Mouse (Mus musculus) C2C12 (cell line): ENCODE data around the gene Pls1. TPM values are rescaled to one million over a fixed set of nuclear protein-coding genes. Genes with fewer than 3 reads are reported as not detected.

Experiments
- H3K27me3 ChIP-seq: one replicate; pipeline ENCODE4 v1.6.1; 2011; ENCODE audit not compliant: control insufficient read depth, insufficient read depth, insufficient read length
- H3K36me3 ChIP-seq: one replicate; pipeline ENCODE4 v1.6.1; 2011; ENCODE audit not compliant: control insufficient read depth, insufficient read depth
- H3K4me3 ChIP-seq: one replicate; pipeline ENCODE4 v1.5.1; 2011; ENCODE audit warnings: mild to moderate bottlenecking, control low read depth; ENCODE audit not compliant: poor library complexity, insufficient read depth, severe bottlenecking
- H3K79me2 ChIP-seq: one replicate; pipeline ENCODE4 v1.6.1; 2011; ENCODE audit not compliant: control insufficient read depth, insufficient read depth
- H3K79me3 ChIP-seq: one replicate; pipeline ENCODE4 v1.6.1; 2011; ENCODE audit warnings: low read depth, control low read depth
- H3ac ChIP-seq: one replicate; pipeline ENCODE3; 2011; ENCODE audit warnings: low read depth; ENCODE audit not compliant: control insufficient read depth, insufficient read length
- CEBPB ChIP-seq: IDR thresholded peaks from one replicate; pipeline ENCODE4 v1.6.1; 2011; ENCODE audit warnings: low read depth, mild to moderate bottlenecking, control low read depth, moderate library complexity
- CTCF ChIP-seq: IDR thresholded peaks from one replicate; pipeline ENCODE4 v1.5.1; 2011; ENCODE audit not compliant: control insufficient read depth, insufficient read depth, insufficient read length
- FOSL1 ChIP-seq: IDR thresholded peaks from one replicate; pipeline ENCODE4 v1.8.0; 2011; ENCODE audit warnings: mild to moderate bottlenecking, low read length; ENCODE audit not compliant: poor library complexity, insufficient read depth, severe bottlenecking
- MAX ChIP-seq: IDR thresholded peaks from one replicate; pipeline ENCODE4 v1.6.1; 2011; ENCODE audit warnings: mild to moderate bottlenecking, control low read depth
- MYOD1 ChIP-seq: IDR thresholded peaks from one replicate; pipeline ENCODE4 v1.6.1; 2011; ENCODE audit warnings: low read depth; ENCODE audit not compliant: control insufficient read depth, insufficient read length
- MYOG ChIP-seq: IDR thresholded peaks from one replicate; pipeline ENCODE4 v1.6.1; 2011; ENCODE audit not compliant: control insufficient read depth, insufficient read length; ENCODE audit errors: extremely low read depth
- USF1 ChIP-seq: IDR thresholded peaks from one replicate; pipeline ENCODE4 v1.6.1; 2011; ENCODE audit warnings: low read depth, mild to moderate bottlenecking, control low read depth, moderate library complexity
- polyA plus RNA-seq: library from polyadenylated mRNA; unstranded; fragments of >200 nt; fragmentation: generic; extraction: Trizol; gene quantifications from one replicate; pipeline ENCODE4 v1.2.1, GENCODE M21; 2012; ENCODE audit warnings: missing spikeins

Pls1 gene
- polyA plus RNA-seq, 1 experiment: 0.01 TPM

GRCm38 (mm10) chr9:95793986-95794744 lies 50.9 kb downstream of the Pls1 start:
- Histone ChIP-seq H3K79me2 (no peaks in the 10 kb centered on the region), H3K79me3 (no peaks in the 10 kb centered on the region), H3ac (no peak overlapping the region), H3K27me3 (peaks cover 3% of the 10 kb centered on the region), H3K4me3 (no peak overlapping the region), H3K36me3 (no peaks in the 10 kb centered on the region)
- TF ChIP-seq CEBPB (no peak), FOSL1 (no peak), USF1 (no peak), MYOG (no peak), CTCF (no peak), MAX (no peak), MYOD1 (no peak)

DNA sequence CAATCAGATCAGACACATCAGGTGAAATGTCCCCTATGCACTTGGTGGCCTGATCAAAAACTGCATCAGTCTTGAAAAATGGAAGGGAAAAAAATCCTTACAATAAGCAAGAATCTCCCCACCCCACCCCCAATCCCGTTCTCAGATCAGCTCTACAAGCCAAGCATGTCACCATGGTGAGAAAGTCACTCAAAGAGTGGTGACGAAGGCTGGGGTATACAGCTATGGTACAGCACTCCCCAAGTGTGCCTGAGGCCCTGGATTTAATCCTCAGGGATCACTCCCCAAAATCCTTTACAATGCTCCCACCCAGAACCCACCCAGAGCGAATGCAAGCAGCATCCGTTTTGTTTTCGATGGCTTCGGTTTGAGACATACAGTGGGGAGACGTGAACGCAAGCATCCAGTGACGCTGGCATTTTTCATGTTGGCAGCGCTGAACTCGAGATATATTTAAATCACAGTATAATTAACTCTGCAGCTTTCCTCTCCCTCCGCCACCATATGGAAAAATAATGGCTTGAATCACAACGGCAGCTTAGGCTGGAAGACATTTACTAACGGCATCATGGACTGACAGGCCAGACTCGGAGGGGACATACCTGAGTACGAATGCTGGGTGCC lies 60.1 kb downstream of the Pls1 start:
- H3K27me3 ChIP-seq: peaks cover 5% of the 10 kb centered on the region
- H3K79me3 ChIP-seq: no peaks in the 10 kb centered on the region
- no peak for TF ChIP-seq CTCF
- no peak for TF ChIP-seq CEBPB
- TF ChIP-seq USF1: no peak
- TF ChIP-seq FOSL1: no peak
- H3ac ChIP-seq: no peak overlapping the region
- no peaks in the 10 kb centered on the region for H3K36me3 ChIP-seq
- no peaks in the 10 kb centered on the region for H3K79me2 ChIP-seq
- no peak overlapping the region for H3K4me3 ChIP-seq

GRCm38 (mm10) chr9:95783646-95784293 lies 61.3 kb downstream of the Pls1 start:
- Histone ChIP-seq H3K27me3 (peaks cover 7% of the 10 kb centered on the region), H3K4me3 (no peak overlapping the region), H3K79me3 (no peaks in the 10 kb centered on the region), H3K36me3 (no peaks in the 10 kb centered on the region), H3ac (no peak overlapping the region), H3K79me2 (no peaks in the 10 kb centered on the region)
- no peak for TF ChIP-seq MAX
- TF ChIP-seq USF1: no peak
- TF ChIP-seq MYOG: no peak

DNA sequence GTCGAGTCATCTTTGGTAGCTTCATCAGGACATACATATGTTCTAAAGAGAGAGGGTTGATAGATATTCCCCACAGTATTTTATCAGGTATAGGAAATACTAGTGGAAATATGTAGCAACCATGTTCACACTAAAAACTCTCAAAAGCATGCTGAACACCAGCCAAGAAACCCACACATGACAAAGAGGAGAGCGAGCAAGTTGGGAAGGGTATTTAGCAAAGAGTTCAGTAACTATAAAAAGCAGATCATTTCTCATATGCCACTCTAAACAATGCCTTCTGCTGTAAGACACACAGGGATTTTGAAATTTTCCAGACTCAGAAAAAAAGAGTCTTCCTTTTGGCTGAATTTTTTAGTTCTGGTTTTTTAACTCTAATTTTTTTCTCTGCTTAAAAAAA lies 73.4 kb downstream of the Pls1 start:
- no peak for TF ChIP-seq MYOD1
- TF ChIP-seq USF1: no peak
- no peak for TF ChIP-seq CEBPB
- no peak for TF ChIP-seq MYOG
- no peak for TF ChIP-seq FOSL1
- H3K27me3 ChIP-seq: peaks cover 10% of the 10 kb centered on the region
- H3ac ChIP-seq: no peak overlapping the region
- no peak overlapping the region for H3K4me3 ChIP-seq
- H3K36me3 ChIP-seq: no peaks in the 10 kb centered on the region
- no peaks in the 10 kb centered on the region for H3K79me2 ChIP-seq
- H3K79me3 ChIP-seq: no peaks in the 10 kb centered on the region

DNA sequence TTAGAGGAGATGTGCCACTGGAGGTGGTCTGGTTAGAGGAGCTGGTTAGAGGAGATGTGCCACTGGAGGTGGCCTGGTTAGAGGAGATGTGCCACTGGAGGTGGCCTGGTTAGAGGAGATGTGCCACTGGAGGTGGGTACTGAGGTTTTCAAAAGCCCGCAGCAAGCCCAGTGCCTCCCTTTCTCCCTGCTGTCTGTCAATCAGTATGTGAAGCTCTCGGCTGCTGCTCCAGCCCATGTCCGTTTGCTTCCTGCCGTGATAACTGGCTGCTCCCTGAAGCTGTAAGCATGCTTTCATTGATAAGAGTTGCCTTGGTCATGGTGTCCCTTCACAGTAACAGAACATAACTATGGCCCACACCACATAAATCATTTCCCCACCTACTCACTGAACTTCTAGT lies 81.9 kb downstream of the Pls1 start:
- no peaks in the 10 kb centered on the region for H3K79me2 ChIP-seq
- no peaks in the 10 kb centered on the region for H3K36me3 ChIP-seq
- no peak overlapping the region for H3ac ChIP-seq
- no peak overlapping the region for H3K4me3 ChIP-seq
- no peaks in the 10 kb centered on the region for H3K79me3 ChIP-seq
- H3K27me3 ChIP-seq: peaks cover 3% of the 10 kb centered on the region
- TF ChIP-seq USF1 (no peak), MAX (no peak), FOSL1 (no peak), CTCF (no peak), MYOG (no peak)

- Histone ChIP-seq H3K79me3 (no peaks in the 10 kb centered on the region), H3K79me2 (no peaks in the 10 kb centered on the region), H3ac (no peak overlapping the region), H3K4me3 (no peak overlapping the region), H3K27me3 (peaks cover 3% of the 10 kb centered on the region), H3K36me3 (no peaks in the 10 kb centered on the region)
- TF ChIP-seq FOSL1 (no peak), MYOG (no peak), CEBPB (no peak), MAX (no peak), MYOD1 (no peak), USF1 (no peak), CTCF (no peak)
Observed at GRCm38 (mm10) chr9:95762228-95762627, 82.9 kb downstream of the Pls1 start.
